Mouse (Mus musculus): ENCODE results near the gene Kcnd2. TPM values are rescaled to one million over a fixed set of nuclear protein-coding genes. Genes with fewer than 3 reads are reported as not detected.
A peak's percentile ranks its signal among the peaks of the same experiment; 100 is the strongest.

Kcnd2 gene
- total RNA-seq, 2 experiments from 2014 or later = 60.2 to 65.7 TPM

GRCm38 (mm10) chr6:21664135-21664534 lies 448.8 kb downstream of the Kcnd2 start:
- no peak for DNase-seq
- intact Hi-C loops (cut with DNase I) = no loop called here

GRCm38 (mm10) chr6:21664638-21665037 lies 449.3 kb downstream of the Kcnd2 start:
- DNase-seq = no peak

GRCm38 (mm10) chr6:21684252-21684651 lies 468.9 kb downstream of the Kcnd2 start:
- intact Hi-C loops (cut with DNase I) = no loop called here
- DNase-seq = peak; percentile 69

More at GRCm38 (mm10) chr6:21664638-21665037, 449.3 kb downstream of the Kcnd2 start:
- intact Hi-C loops (cut with DNase I) = no loop called here

- intact Hi-C loops (cut with DNase I) = no loop called here
- no peak for DNase-seq
Measured at GRCm38 (mm10) chr6:21686388-21686787, 471.1 kb downstream of the Kcnd2 start.

GRCm38 (mm10) chr6:21692861-21693350 lies 477.6 kb downstream of the Kcnd2 start:
- no peak for DNase-seq
- intact Hi-C loops (cut with DNase I) = no loop called here

- intact Hi-C loops (cut with DNase I) = no loop called here
Measured at GRCm38 (mm10) chr6:21697641-21698040, 482.3 kb downstream of the Kcnd2 start.

GRCm38 (mm10) chr6:21701131-21701530 lies 485.8 kb downstream of the Kcnd2 start:
- intact Hi-C loops (cut with DNase I) = no loop called here
- no peak for DNase-seq

More at GRCm38 (mm10) chr6:21697641-21698040, 482.3 kb downstream of the Kcnd2 start:
- DNase-seq = no peak

- intact Hi-C loops (cut with DNase I) = loop anchor here (5.0 kb wide), 1 partner anchor 497 kb away; no protein-coding TSS in a partner anchor
- DNase-seq = no peak
Measured at GRCm38 (mm10) chr6:21709228-21709627, 493.9 kb downstream of the Kcnd2 start.

- no peak for DNase-seq
- intact Hi-C loops (cut with DNase I) = no loop called here
Measured at GRCm38 (mm10) chr6:21719121-21719520, 503.8 kb downstream of the Kcnd2 start.

- intact Hi-C loops (cut with DNase I) = no loop called here
- DNase-seq = no peak
Measured at GRCm38 (mm10) chr6:21722238-21722637, 506.9 kb downstream of the Kcnd2 start.

GRCm38 (mm10) chr6:21740606-21741005 lies 525.3 kb downstream of the Kcnd2 start:
- intact Hi-C loops (cut with DNase I) = no loop called here
- DNase-seq = peak; percentile 4

GRCm38 (mm10) chr6:21744615-21745266 lies 529.4 kb downstream of the Kcnd2 start:
- intact Hi-C loops (cut with DNase I) = no loop called here
- DNase-seq = no peak

- intact Hi-C loops (cut with DNase I) = no loop called here
- DNase-seq = no peak
Measured at GRCm38 (mm10) chr6:21747536-21747935, 532.2 kb downstream of the Kcnd2 start.

- intact Hi-C loops (cut with DNase I) = no loop called here
- DNase-seq = peak; percentile 5
Measured at GRCm38 (mm10) chr6:21767787-21768221, 552.5 kb downstream of the Kcnd2 start.

- intact Hi-C loops (cut with DNase I) = no loop called here
- no peak for DNase-seq
Measured at GRCm38 (mm10) chr6:21768745-21769446, 553.6 kb downstream of the Kcnd2 start.

- no peak for DNase-seq
- intact Hi-C loops (cut with DNase I) = no loop called here
Measured at GRCm38 (mm10) chr6:21769447-21769809, 554.1 kb downstream of the Kcnd2 start.

GRCm38 (mm10) chr6:21774213-21774916 lies 559.1 kb downstream of the Kcnd2 start:
- DNase-seq = no peak
- intact Hi-C loops (cut with DNase I) = no loop called here
